Mouse (Mus musculus): Measurements from ENCODE around the gene Rps10. TPM values are rescaled to one million over a fixed set of nuclear protein-coding genes. Genes with fewer than 3 reads are reported as not detected.
A peak's percentile ranks its signal among the peaks of the same experiment; 100 is the strongest.

The Rps10 gene
- total and polyA plus RNA-seq, 2 experiments from 2014 or later: 502 to 1,348 TPM

GRCm38 (mm10) chr17:27655089-27656010 is 18.9 kb upstream of the Rps10 start, which contains the start of gene Pacsin1:
Pacsin1 (plus strand) TSS chr17:27655509.
- peak within 1 kb of the TSS; percentile 73 for H3K4me2 ChIP-seq (ENCODE audit: low read depth)
- peak; percentile 95 for ATAC-seq
- H3K4me1 ChIP-seq (ENCODE audit: insufficient read depth): peaks cover 4% of the 10 kb centered on the region
- peak within 1 kb of the TSS; percentile 80 for H3K9ac ChIP-seq
- TF ChIP-seq CTCF (IDR thresholded peaks at IDR 0.05; ENCODE audit: low read depth): peak; percentile 19; the same call in 1 of the 2 replicates
- WGBS: 2% methylated on average over 58 of the region's 65 CpGs
- H3K27me3 ChIP-seq (ENCODE audit: insufficient read depth, low read length): no peaks in the 10 kb centered on the region
- H3K27ac ChIP-seq (ENCODE audit: low read depth, low read length): peak within 1 kb of the TSS; percentile 42
- H3K9me3 ChIP-seq (ENCODE audit: low read length): no peaks in the 10 kb centered on the region
- DNase-seq: peak; percentile 81
- H3K36me3 ChIP-seq (ENCODE audit: insufficient read depth): no peaks in the 10 kb centered on the region
- H3K4me3 ChIP-seq (ENCODE audit: low read depth, low read length): peak within 1 kb of the TSS; percentile 68

- Histone ChIP-seq H3K36me3 (ENCODE audit: insufficient read depth) (no peaks in the 10 kb centered on the region), H3K9ac (no peak overlapping the region), H3K4me2 (ENCODE audit: low read depth) (no peak overlapping the region), H3K4me3 (ENCODE audit: low read depth, low read length) (no peak overlapping the region), H3K27me3 (ENCODE audit: insufficient read depth, low read length) (no peaks in the 10 kb centered on the region), H3K4me1 (ENCODE audit: insufficient read depth) (peaks cover 4% of the 10 kb centered on the region), H3K9me3 (ENCODE audit: low read length) (no peaks in the 10 kb centered on the region), H3K27ac (ENCODE audit: low read depth, low read length) (no peak overlapping the region)
- ATAC-seq: no peak
- no peak for DNase-seq
- no peak for TF ChIP-seq CTCF (IDR thresholded peaks at IDR 0.05; ENCODE audit: low read depth)
- WGBS: 82% methylated on average over 10 of the region's 10 CpGs
Observed at GRCm38 (mm10) chr17:27653253-27653959, 16.9 kb upstream of the Rps10 start.

- no peak for TF ChIP-seq CTCF (IDR thresholded peaks at IDR 0.05; ENCODE audit: low read depth)
- no peaks in the 10 kb centered on the region for H3K9me3 ChIP-seq (ENCODE audit: low read length)
- DNase-seq (no peak), ATAC-seq (no peak)
- 85% methylated on average over 23 of the region's 23 CpGs for WGBS
- H3K4me2 ChIP-seq (ENCODE audit: low read depth): no peak overlapping the region
- no peak overlapping the region for H3K27ac ChIP-seq (ENCODE audit: low read depth, low read length)
- no peaks in the 10 kb centered on the region for H3K36me3 ChIP-seq (ENCODE audit: insufficient read depth)
- peaks cover 4% of the 10 kb centered on the region for H3K4me1 ChIP-seq (ENCODE audit: insufficient read depth)
- H3K9ac ChIP-seq: no peak overlapping the region
- H3K4me3 ChIP-seq (ENCODE audit: low read depth, low read length): no peak overlapping the region
- no peaks in the 10 kb centered on the region for H3K27me3 ChIP-seq (ENCODE audit: insufficient read depth, low read length)
Observed at GRCm38 (mm10) chr17:27652046-27652790, 15.7 kb upstream of the Rps10 start.

GRCm38 (mm10) chr17:27650586-27650985 is 14.1 kb upstream of the Rps10 start:
- WGBS: 84% methylated on average over 13 of the region's 13 CpGs
- H3K27ac ChIP-seq (ENCODE audit: low read depth, low read length): no peak overlapping the region
- H3K27me3 ChIP-seq (ENCODE audit: insufficient read depth, low read length): no peaks in the 10 kb centered on the region
- no peak overlapping the region for H3K9ac ChIP-seq
- H3K4me1 ChIP-seq (ENCODE audit: insufficient read depth): peaks cover 4% of the 10 kb centered on the region; the same call in 1 of the 2 replicates
- H3K9me3 ChIP-seq (ENCODE audit: low read length): no peaks in the 10 kb centered on the region
- H3K36me3 ChIP-seq (ENCODE audit: insufficient read depth): no peaks in the 10 kb centered on the region
- no peak for ATAC-seq
- TF ChIP-seq CTCF (IDR thresholded peaks at IDR 0.05; ENCODE audit: low read depth): no peak
- no peak for DNase-seq
- H3K4me2 ChIP-seq (ENCODE audit: low read depth): no peak overlapping the region
- no peak overlapping the region for H3K4me3 ChIP-seq (ENCODE audit: low read depth, low read length)

- ATAC-seq: no peak
- Histone ChIP-seq H3K36me3 (ENCODE audit: insufficient read depth) (no peaks in the 10 kb centered on the region), H3K9ac (no peak overlapping the region), H3K4me1 (ENCODE audit: insufficient read depth) (peaks cover 3% of the 10 kb centered on the region; the same call in 1 of the 2 replicates), H3K9me3 (ENCODE audit: low read length) (no peaks in the 10 kb centered on the region), H3K4me3 (ENCODE audit: low read depth, low read length) (no peak overlapping the region), H3K27ac (ENCODE audit: low read depth, low read length) (no peak overlapping the region), H3K4me2 (ENCODE audit: low read depth) (no peak overlapping the region), H3K27me3 (ENCODE audit: insufficient read depth, low read length) (no peaks in the 10 kb centered on the region)
- peak; percentile 57; the same call in 1 of the 2 replicates for TF ChIP-seq CTCF (IDR thresholded peaks at IDR 0.05; ENCODE audit: low read depth)
- DNase-seq: no peak
- 10% methylated on average over 12 of the region's 12 CpGs for WGBS
Observed at GRCm38 (mm10) chr17:27650160-27650559, 13.7 kb upstream of the Rps10 start.

GRCm38 (mm10) chr17:27645807-27646206 is 9.3 kb upstream of the Rps10 start:
- H3K9ac ChIP-seq: no peak overlapping the region
- no peak overlapping the region for H3K4me2 ChIP-seq (ENCODE audit: low read depth)
- WGBS: 47% methylated on average over 7 of the region's 7 CpGs
- H3K9me3 ChIP-seq (ENCODE audit: low read length): no peaks in the 10 kb centered on the region
- H3K4me3 ChIP-seq (ENCODE audit: low read depth, low read length): no peak overlapping the region
- ATAC-seq: no peak
- DNase-seq: no peak
- no peaks in the 10 kb centered on the region for H3K27me3 ChIP-seq (ENCODE audit: insufficient read depth, low read length)
- H3K36me3 ChIP-seq (ENCODE audit: insufficient read depth): no peaks in the 10 kb centered on the region
- TF ChIP-seq CTCF (IDR thresholded peaks at IDR 0.05; ENCODE audit: low read depth): no peak
- H3K4me1 ChIP-seq (ENCODE audit: insufficient read depth): peaks cover 12% of the 10 kb centered on the region; the same call in 1 of the 2 replicates
- no peak overlapping the region for H3K27ac ChIP-seq (ENCODE audit: low read depth, low read length)
